Mouse (Mus musculus) thymus, postnatal 14 days (tissue): ENCODE measurements around the gene 4930402H24Rik.
A peak's percentile ranks its signal among the peaks of the same experiment; 100 is the strongest.

Source experiments
- DNase-seq: peaks from one replicate; pipeline ENCODE4 v3.0.0; 2021

Gene 4930402H24Rik

GRCm38 (mm10) chr2:130728906-130729585 lies 177.2 kb downstream of the 4930402H24Rik start:
- DNase-seq, result no peak

- DNase-seq, result no peak
Measured at GRCm38 (mm10) chr2:130727752-130728151, 178.5 kb downstream of the 4930402H24Rik start.

- DNase-seq, result no peak
Measured at GRCm38 (mm10) chr2:130724369-130724768, 181.8 kb downstream of the 4930402H24Rik start.

DNA sequence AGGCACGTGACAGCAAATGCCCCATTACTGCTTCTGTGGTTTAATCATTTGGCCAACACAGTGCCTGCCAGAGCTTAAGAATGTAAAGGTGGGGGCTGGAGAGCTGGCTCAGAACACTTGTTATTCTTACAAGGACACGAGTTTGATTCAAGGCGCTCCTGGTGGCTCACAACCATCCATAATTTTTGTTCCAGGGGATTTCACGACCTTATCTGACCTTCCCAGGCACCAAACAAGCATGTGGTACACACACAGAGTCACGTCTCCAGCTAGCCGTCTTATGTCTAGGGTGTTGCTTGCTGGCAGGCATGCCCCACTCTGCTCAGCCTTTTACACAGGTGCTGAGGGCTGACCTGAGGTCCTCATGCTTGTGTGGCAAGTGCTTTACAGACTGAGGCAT lies 188.3 kb downstream of the 4930402H24Rik start:
- no peak for DNase-seq

DNA sequence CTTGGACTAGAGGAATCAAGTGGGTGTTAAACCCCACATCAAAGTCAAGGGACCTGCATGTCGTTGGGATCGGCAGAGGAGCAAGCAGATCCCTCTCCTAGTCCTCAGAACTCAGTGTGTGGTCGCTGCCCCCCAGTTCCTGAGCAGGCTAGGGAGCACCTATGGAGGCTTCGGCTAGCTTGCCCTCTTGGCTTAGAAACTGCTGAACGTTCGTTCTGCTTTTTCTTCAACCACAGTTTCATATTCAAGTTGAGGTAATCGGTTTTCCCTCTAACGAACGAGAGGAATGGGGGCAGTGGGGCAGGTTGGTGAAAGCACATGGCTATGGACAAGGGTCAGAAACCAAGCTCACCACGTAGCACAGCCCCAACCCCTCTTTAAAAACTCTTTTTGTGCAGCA lies 199.1 kb downstream of the 4930402H24Rik start:
- DNase-seq, result no peak

GRCm38 (mm10) chr2:130706602-130707001 lies 199.6 kb downstream of the 4930402H24Rik start:
- DNase-seq, result no peak

DNA sequence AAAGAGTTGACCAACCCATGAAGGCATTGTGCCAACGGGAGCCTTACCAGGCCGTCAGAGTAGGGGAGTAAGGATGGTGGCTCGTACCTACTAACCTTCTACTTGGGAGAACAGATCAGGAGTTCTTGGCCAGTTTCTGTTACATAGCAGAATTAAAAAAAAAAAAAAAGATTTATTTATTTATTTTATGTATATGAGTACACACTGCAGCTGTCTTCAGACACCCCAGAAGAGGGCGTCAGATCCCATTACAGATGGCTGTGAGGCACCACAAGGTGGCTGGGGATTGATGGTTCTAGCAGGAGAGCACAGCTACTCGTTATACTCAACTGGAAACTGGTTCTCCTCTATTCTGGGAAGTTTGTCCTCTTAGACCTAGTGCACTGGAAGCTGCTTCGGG lies 201.0 kb downstream of the 4930402H24Rik start:
- DNase-seq, result no peak

DNA sequence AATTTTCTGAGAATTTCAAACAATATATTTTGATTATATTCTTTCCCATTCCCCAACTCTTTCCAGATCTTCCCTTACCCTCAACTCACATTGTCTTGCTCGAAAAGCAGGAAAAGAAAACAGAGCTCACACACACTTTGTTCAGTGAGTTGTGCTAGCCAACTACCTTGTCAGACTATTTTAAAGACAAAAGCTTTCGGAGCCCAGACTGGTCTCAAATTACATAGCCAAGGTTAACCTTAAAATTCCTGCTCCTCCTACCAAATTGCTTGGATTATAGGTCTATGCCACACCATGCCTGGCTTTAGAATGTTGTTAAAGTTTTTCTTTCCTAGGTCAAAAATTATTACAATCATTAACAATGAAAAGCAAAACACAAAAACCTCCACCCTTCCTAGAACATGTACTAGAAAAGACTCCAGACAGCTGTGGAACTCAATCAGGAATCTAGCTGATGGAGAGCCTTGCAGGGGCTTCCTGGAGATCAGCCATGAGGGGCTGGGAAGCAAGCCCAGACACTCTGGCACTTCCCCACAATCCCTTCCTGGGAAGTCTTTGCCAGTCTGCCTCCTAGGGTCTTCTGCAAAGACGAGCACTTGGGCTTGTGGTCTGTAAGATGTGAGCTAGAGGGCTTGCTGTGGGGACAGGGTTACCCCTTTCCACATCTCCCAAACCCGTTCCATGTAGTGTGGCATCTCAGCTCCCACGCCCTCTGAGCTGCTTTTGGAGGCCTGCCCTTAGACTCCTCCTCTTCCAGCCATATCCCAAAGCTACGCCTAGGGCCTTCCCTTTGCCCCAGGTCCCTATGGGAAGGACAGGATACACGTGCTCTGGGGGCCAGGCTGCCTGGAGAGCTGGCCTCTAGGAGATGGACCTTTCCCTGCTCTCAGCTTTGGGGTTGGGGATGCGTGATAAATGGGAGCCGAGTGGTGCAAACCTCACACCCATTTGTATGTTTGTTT lies 201.9 kb downstream of the 4930402H24Rik start:
- DNase-seq, result no peak

DNA sequence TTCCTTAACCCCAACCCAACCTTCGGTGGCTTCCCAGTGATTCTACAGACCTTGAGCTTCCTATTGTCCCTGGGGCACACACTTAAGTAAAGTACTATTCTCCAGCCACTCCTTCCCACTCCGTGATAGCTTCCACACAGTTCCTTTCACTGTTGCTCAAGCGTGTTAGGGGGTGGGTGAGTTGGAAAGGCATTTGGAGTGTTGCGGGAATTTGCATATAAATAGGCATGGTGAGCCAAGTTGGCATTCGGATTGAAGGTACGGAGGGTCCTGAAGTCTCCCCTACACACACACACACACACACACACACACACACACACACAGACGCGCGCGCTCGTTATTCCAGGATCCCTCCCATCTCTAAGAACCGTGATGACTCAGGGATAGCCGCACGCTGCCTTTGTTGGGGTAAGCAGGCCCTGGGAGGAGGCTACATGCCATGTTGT lies 208.4 kb downstream of the 4930402H24Rik start:
- DNase-seq, result no peak

DNA sequence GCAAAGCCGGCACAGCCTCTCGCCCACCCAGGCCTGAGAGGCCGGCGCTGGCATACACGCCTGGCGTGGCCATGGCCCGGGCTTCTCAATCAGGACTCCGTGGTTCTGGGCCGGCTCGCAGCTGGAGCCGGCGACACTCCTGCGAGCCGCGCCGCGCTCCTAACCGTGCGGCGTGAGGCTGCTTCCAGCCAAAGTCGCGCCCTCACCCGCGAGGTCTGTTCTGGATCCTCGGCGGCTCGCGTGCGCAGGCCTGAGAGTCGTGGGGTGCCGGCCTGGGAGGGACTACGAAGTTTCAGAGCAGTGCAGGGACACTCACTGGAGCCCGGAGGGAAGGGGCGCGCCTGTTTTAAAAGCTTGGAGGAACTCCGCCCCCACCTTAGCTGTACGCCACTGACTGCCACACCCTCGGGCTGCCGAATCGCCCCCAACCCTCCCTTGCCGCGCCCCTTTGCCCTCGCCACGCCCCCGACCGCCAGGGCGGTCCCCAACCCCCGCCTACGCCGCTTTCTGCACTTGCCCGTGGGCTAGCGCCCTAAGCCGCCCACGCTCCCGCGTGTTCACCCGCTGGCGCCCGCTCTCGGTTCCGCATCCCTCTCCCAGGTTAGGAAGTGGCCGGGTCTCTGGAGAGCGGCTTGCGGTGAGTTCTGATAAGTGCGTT lies 208.9 kb downstream of the 4930402H24Rik start, which contains the start of gene Slc4a11:
Slc4a11 (minus strand) TSS at position 367 of the 658 bp plus-strand sequence.
- peak; percentile 85 for DNase-seq

DNA sequence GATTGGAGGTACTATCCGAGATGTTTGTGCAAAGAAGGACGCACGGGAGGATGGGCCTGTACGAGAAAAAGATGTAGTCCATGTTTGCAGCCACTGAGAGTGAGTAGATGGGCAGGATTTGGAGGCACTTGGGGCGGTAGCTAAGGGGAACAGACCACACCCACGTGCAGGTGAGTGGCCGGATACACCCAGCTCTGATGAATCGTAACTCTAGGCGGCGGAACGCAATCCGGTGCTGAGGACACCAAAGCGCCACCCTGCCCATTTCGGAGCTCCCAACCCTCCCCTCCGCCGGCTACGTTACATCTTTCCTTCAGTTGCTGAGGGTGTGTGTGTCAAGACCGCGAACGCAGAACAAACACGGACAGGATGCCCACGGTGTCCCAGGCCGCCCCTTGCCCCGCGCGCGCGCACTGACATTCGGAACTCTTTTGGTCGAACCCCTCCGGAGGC lies 209.5 kb downstream of the 4930402H24Rik start:
- peak; percentile 31 for DNase-seq

DNA sequence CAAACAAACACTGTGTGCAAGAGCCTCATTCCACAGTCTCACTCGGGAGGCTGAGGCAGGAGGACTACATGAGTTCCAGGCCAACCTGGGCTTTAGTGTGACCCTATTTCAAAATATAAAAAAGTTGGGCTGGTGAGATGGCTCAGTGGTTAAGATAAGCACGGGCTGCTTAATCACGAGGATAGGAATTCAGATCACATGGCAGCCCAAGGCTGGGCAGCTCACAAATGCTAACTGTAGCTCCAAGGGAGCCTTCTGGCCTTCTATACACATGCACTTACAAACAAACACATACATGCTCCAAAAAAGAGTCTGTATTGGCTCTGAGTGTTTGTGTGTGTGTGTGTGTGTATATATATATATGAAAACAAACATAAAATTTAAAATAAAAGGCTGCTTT lies 212.6 kb downstream of the 4930402H24Rik start:
- no peak for DNase-seq

DNA sequence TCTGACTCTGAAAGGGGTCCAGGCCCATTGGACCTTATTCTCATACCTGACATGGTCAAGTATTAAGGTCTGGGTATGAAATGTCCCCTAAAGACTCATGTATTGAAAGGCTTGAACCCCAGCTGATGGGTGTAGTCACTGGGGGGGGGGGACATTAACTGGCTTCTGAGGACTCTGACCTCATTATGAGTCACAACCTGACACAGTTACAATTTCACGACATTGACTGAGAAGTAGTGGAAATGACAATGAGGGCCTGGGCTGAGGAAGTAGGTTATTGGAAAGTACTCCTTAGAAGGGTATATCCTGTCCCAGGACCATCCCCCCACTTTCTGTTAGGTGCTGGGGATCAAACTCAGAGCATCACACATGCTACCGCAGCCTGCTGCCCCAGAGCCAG lies 217.2 kb downstream of the 4930402H24Rik start:
- no peak for DNase-seq

- DNase-seq, result no peak
Measured at GRCm38 (mm10) chr2:130685426-130685825, 220.8 kb downstream of the 4930402H24Rik start.

- DNase-seq, result no peak
Measured at GRCm38 (mm10) chr2:130681531-130681930, 224.7 kb downstream of the 4930402H24Rik start.

DNA sequence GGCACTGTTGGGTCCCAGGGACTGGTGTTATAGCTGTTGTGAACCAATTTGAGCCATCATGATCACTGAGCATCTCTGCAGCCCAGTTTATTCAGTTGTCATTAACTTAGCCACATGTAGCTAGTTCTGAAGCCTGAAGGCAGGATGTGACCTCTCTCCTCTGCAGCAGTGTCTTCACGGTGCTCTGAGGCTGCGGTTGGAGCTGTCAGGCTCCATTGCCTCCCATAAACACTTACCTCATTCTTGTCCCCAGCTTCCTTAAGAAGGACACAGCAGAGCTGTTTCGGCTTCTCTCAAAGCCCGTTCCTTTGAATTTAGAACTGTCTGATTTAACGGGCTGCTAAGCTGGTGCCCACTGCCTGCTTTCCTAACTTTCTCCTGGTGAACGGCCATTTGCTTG lies 226.3 kb downstream of the 4930402H24Rik start:
- DNase-seq, result no peak

- no peak for DNase-seq
Measured at GRCm38 (mm10) chr2:130679154-130679553, 227.1 kb downstream of the 4930402H24Rik start.

- DNase-seq, result no peak
Measured at GRCm38 (mm10) chr2:130677211-130677610, 229.0 kb downstream of the 4930402H24Rik start.

DNA sequence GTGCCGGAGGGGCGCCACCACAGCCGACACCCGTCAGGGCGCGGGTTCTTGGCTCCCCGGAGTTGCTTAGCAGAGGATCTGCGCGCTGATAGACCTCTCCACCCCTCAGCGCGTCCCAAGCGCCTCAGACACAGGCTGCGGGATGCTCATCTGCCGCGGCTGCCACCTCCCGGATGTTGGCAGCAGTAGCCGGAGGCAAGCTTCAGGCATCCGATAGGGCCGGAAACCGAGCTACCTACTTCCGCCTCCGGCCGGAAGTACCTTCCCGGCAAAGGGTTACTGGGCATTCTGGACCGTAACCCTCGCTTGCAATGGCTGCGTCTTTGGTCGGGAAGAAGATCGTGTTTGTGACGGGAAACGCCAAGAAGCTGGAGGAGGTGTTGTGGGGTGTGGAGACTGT lies 238.6 kb downstream of the 4930402H24Rik start, which contains the start of gene Itpa:
Itpa (plus strand) TSS at position 52 of the 400 bp plus-strand sequence.
- DNase-seq, result peak; percentile 88

GRCm38 (mm10) chr2:130664102-130664701 lies 242.0 kb downstream of the 4930402H24Rik start, which contains the start of gene Ddrgk1:
Ddrgk1 (minus strand) TSS chr2:130664659.
- DNase-seq, result peak; percentile 89

GRCm38 (mm10) chr2:130663342-130663741 lies 242.9 kb downstream of the 4930402H24Rik start:
- no peak for DNase-seq

- no peak for DNase-seq
Measured at GRCm38 (mm10) chr2:130658530-130658929, 247.7 kb downstream of the 4930402H24Rik start.
